Mouse (Mus musculus) liver (tissue): ENCODE measurements around the gene Limch1.

Experiments used
- DNase-seq: peaks from one replicate; pipeline ENCODE4 v3.0.0-alpha.2; 2020; ENCODE audit warnings: mixed read lengths

The Limch1 gene

GRCm38 (mm10) chr5:66836892-66837291, 91.3 kb downstream of the Limch1 start:
- DNase-seq, result no peak

GRCm38 (mm10) chr5:66841971-66842370, 96.3 kb downstream of the Limch1 start:
- no peak for DNase-seq

GRCm38 (mm10) chr5:66842776-66843175, 97.1 kb downstream of the Limch1 start:
- DNase-seq, result no peak

- DNase-seq, result no peak
These were observed 102.5 kb downstream of the Limch1 start for GRCm38 (mm10) chr5:66848136-66848535.

- DNase-seq, result no peak
These were observed 103.5 kb downstream of the Limch1 start for GRCm38 (mm10) chr5:66849148-66849547.

- DNase-seq, result no peak
These were observed 105.2 kb downstream of the Limch1 start for GRCm38 (mm10) chr5:66850721-66851251.

- DNase-seq, result no peak
These were observed 106.1 kb downstream of the Limch1 start for GRCm38 (mm10) chr5:66851708-66852107.

GRCm38 (mm10) chr5:66854263-66854662, 108.6 kb downstream of the Limch1 start:
- DNase-seq, result no peak

GRCm38 (mm10) chr5:66855358-66856107, 109.9 kb downstream of the Limch1 start:
- no peak for DNase-seq

- no peak for DNase-seq
These were observed 113.9 kb downstream of the Limch1 start for GRCm38 (mm10) chr5:66859506-66859905.

- no peak for DNase-seq
These were observed 115.8 kb downstream of the Limch1 start for GRCm38 (mm10) chr5:66861232-66862035.

- DNase-seq, result no peak
These were observed 116.5 kb downstream of the Limch1 start for GRCm38 (mm10) chr5:66862151-66862550.

GRCm38 (mm10) chr5:66865229-66865628, 119.6 kb downstream of the Limch1 start:
- DNase-seq, result no peak

GRCm38 (mm10) chr5:66866019-66866418, 120.4 kb downstream of the Limch1 start:
- no peak for DNase-seq

GRCm38 (mm10) chr5:66869545-66869944, 123.9 kb downstream of the Limch1 start:
- no peak for DNase-seq

GRCm38 (mm10) chr5:66871521-66872050, 126.0 kb downstream of the Limch1 start:
- no peak for DNase-seq

GRCm38 (mm10) chr5:66872053-66872452, 126.4 kb downstream of the Limch1 start:
- DNase-seq, result no peak

- no peak for DNase-seq
These were observed 127.1 kb downstream of the Limch1 start for GRCm38 (mm10) chr5:66872681-66873080.

GRCm38 (mm10) chr5:66876018-66876805, 130.6 kb downstream of the Limch1 start:
- no peak for DNase-seq

GRCm38 (mm10) chr5:66877066-66877465, 131.4 kb downstream of the Limch1 start:
- no peak for DNase-seq

- no peak for DNase-seq
These were observed 136.3 kb downstream of the Limch1 start for GRCm38 (mm10) chr5:66881901-66882341.

GRCm38 (mm10) chr5:66882718-66883117, 137.1 kb downstream of the Limch1 start:
- DNase-seq, result no peak

- DNase-seq, result no peak
These were observed 138.9 kb downstream of the Limch1 start for GRCm38 (mm10) chr5:66884505-66884904.
